Mouse (Mus musculus): ENCODE data around the gene Cox17. TPM values are rescaled to one million over a fixed set of nuclear protein-coding genes. Genes with fewer than 3 reads are reported as not detected.
A peak's percentile ranks its signal among the peaks of the same experiment; 100 is the strongest.
"Not testable (repeated sequence)": the region's sequence is repeated elsewhere in the genome, so short reads cannot be mapped to it uniquely, and the experiment has no call there.

Cox17 gene
- polyA plus RNA-seq, 1 experiment from 2014 or later = 305 TPM

- H3K9me3 ChIP-seq (replicated peaks; ENCODE audit: low read length) = no peaks in the 10 kb centered on the region
- H3K4me2 ChIP-seq (ENCODE audit: low read length) = no peak overlapping the region
- H3K27ac ChIP-seq = no peak overlapping the region
- TF ChIP-seq CTCF (IDR thresholded peaks at IDR 0.05; ENCODE audit: low read depth) = no peak
- H3K27me3 ChIP-seq (ENCODE audit: insufficient read depth, low read length) = no peaks in the 10 kb centered on the region
- no peaks in the 10 kb centered on the region for H3K4me1 ChIP-seq (replicated peaks; ENCODE audit: insufficient read depth, low read length)
- no peak overlapping the region for H3K4me3 ChIP-seq (replicated peaks; ENCODE audit: low read depth, low read length)
- no peak for DNase-seq (ENCODE audit: low spot score)
- H3K9ac ChIP-seq (ENCODE audit: low read depth, low read length) = no peak overlapping the region
- no peak for ATAC-seq (replicated peaks; ENCODE audit: low FRiP score, low read depth)
- no peaks in the 10 kb centered on the region for H3K36me3 ChIP-seq (ENCODE audit: insufficient read depth, low read length)
- 87% methylated on average over 11 of the region's 11 CpGs for WGBS
Measured at GRCm38 (mm10) chr16:38326778-38327397, 19.9 kb upstream of the Cox17 start.

DNA sequence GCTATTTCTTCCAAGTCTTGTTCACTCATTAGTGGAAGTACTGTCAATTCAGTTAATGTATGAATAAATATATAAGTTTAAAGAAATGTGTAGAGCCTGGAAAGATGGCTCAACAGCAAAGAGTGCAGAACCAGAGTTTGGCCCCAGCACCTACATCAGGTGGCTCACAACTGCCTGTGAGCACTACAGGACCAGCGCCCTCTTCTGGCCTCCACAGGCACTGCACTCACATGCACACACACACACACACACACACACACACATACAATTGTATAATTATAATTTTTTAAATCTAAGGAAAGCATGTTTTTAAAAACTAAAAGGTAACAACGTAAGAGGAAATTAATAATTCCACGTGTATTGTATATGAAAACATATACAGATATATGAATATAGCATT lies 17.5 kb upstream of the Cox17 start:
- 95% methylated on average over 3 of the region's 3 CpGs for WGBS
- Histone ChIP-seq H3K27me3 (ENCODE audit: insufficient read depth, low read length) (no peaks in the 10 kb centered on the region), H3K4me3 (replicated peaks; ENCODE audit: low read depth, low read length) (no peak overlapping the region), H3K36me3 (ENCODE audit: insufficient read depth, low read length) (no peaks in the 10 kb centered on the region), H3K4me2 (ENCODE audit: low read length) (no peak overlapping the region), H3K9ac (ENCODE audit: low read depth, low read length) (no peak overlapping the region), H3K4me1 (replicated peaks; ENCODE audit: insufficient read depth, low read length) (no peaks in the 10 kb centered on the region), H3K9me3 (replicated peaks; ENCODE audit: low read length) (no peaks in the 10 kb centered on the region), H3K27ac (no peak overlapping the region)
- DNase-seq (ENCODE audit: low spot score) (no peak), ATAC-seq (replicated peaks; ENCODE audit: low FRiP score, low read depth) (no peak)
- TF ChIP-seq CTCF (IDR thresholded peaks at IDR 0.05; ENCODE audit: low read depth) = peak; percentile 29

GRCm38 (mm10) chr16:38334431-38334830 lies 12.4 kb upstream of the Cox17 start:
- WGBS = 28% methylated on average over 6 of the region's 6 CpGs
- no peaks in the 10 kb centered on the region for H3K4me1 ChIP-seq (replicated peaks; ENCODE audit: insufficient read depth, low read length)
- no peaks in the 10 kb centered on the region for H3K27me3 ChIP-seq (ENCODE audit: insufficient read depth, low read length)
- H3K4me2 ChIP-seq (ENCODE audit: low read length) = no peak overlapping the region
- no peaks in the 10 kb centered on the region for H3K9me3 ChIP-seq (replicated peaks; ENCODE audit: low read length)
- ATAC-seq (replicated peaks; ENCODE audit: low FRiP score, low read depth) = no peak
- no peak for DNase-seq (ENCODE audit: low spot score)
- H3K27ac ChIP-seq = no peak overlapping the region
- H3K36me3 ChIP-seq (ENCODE audit: insufficient read depth, low read length) = no peaks in the 10 kb centered on the region
- no peak overlapping the region for H3K9ac ChIP-seq (ENCODE audit: low read depth, low read length)
- TF ChIP-seq CTCF (IDR thresholded peaks at IDR 0.05; ENCODE audit: low read depth) = no peak
- H3K4me3 ChIP-seq (replicated peaks; ENCODE audit: low read depth, low read length) = no peak overlapping the region

- WGBS = 95% methylated on average over 4 of the region's 4 CpGs
- H3K27ac ChIP-seq; DNase-seq (ENCODE audit: low spot score): not testable (repeated sequence)
Measured at GRCm38 (mm10) chr16:38338077-38338476, 8.7 kb upstream of the Cox17 start.

DNA sequence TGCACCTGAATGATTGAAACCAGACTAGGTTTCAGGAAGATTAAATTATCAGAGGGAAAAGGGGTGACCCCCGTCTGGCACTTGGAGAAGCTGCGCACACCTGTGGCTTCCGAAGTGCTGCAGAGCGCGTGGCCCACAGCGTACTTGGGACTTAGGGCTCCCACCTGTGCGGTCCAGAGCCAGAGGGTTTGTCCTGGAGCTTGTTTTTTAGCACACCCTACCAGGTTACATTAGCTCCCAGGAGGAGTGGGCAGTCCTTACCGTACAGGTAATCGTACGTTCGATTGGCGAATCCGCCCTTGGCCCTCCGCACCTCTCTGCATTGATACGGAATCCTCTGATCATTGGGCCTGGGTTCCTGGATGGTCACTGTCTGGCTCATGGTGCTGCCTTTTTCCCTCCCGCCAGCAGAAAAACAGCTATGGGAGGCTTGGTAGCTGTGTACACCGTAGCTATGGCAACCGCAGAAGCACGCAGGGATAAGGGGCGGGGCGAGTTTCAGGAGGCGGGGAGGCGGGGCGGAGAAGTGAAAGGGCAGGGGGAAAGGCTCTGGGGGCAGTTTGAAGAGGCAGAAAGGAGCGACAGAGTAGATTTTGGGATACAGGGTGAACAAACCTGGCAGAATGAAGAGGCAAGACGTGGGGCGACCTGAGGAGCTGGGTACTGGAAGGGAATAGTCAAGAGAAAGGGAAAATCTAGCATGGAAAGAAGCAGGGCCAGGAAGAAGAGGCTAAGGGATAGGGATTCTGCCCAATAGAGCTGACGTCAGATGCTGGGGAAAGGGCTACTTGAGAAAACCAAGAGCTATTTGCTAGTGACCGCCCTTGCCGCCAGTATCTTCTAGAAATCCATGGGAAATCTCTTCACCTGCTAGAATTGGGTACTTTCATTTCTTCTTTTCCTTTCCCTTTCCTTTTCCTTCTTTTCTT lies 5.1 kb upstream of the Cox17 start, which contains the start of gene Maats1:
Gene Maats1, minus strand, starts transcription at position 748 of the 929 bp plus-strand sequence.
- TF ChIP-seq CTCF (IDR thresholded peaks at IDR 0.05; ENCODE audit: low read depth) = no peak
- WGBS = 12% methylated on average over 30 of the region's 30 CpGs
- H3K4me3 ChIP-seq (replicated peaks; ENCODE audit: low read depth, low read length) = peak within 1 kb of the TSS; percentile 10
- H3K27ac ChIP-seq = no peak within 1 kb of the TSS
- no peaks in the 10 kb centered on the region for H3K9me3 ChIP-seq (replicated peaks; ENCODE audit: low read length)
- no peaks in the 10 kb centered on the region for H3K27me3 ChIP-seq (ENCODE audit: insufficient read depth, low read length)
- peak within 1 kb of the TSS; percentile 51 for H3K4me2 ChIP-seq (ENCODE audit: low read length)
- ATAC-seq (replicated peaks; ENCODE audit: low FRiP score, low read depth) (peak; percentile 89), DNase-seq (ENCODE audit: low spot score) (peak; percentile 93)
- H3K4me1 ChIP-seq (replicated peaks; ENCODE audit: insufficient read depth, low read length) = no peaks in the 10 kb centered on the region; the same call in 1 of the 2 replicates
- no peak within 1 kb of the TSS for H3K9ac ChIP-seq (ENCODE audit: low read depth, low read length)
- no peaks in the 10 kb centered on the region for H3K36me3 ChIP-seq (ENCODE audit: insufficient read depth, low read length)

More at GRCm38 (mm10) chr16:38338077-38338476, 8.7 kb upstream of the Cox17 start:
- H3K36me3 ChIP-seq (ENCODE audit: insufficient read depth, low read length); H3K4me3 ChIP-seq (replicated peaks; ENCODE audit: low read depth, low read length); H3K4me2 ChIP-seq (ENCODE audit: low read length); H3K9ac ChIP-seq (ENCODE audit: low read depth, low read length); H3K9me3 ChIP-seq (replicated peaks; ENCODE audit: low read length); H3K27me3 ChIP-seq (ENCODE audit: insufficient read depth, low read length); H3K4me1 ChIP-seq (replicated peaks; ENCODE audit: insufficient read depth, low read length); ATAC-seq (replicated peaks; ENCODE audit: low FRiP score, low read depth): not testable (repeated sequence)

GRCm38 (mm10) chr16:38344941-38345725 lies 1.7 kb upstream of the Cox17 start:
- no peak; the same call in 1 of the 2 replicates for ATAC-seq (replicated peaks; ENCODE audit: low FRiP score, low read depth)
- H3K36me3 ChIP-seq (ENCODE audit: insufficient read depth, low read length) = 0 out of 2 replicates have a peak, but pooled peaks cover 7% of the 10 kb centered on the region
- H3K9me3 ChIP-seq (replicated peaks; ENCODE audit: low read length) = no peaks in the 10 kb centered on the region
- no peak overlapping the region for H3K27ac ChIP-seq
- H3K4me1 ChIP-seq (replicated peaks; ENCODE audit: insufficient read depth, low read length) = peaks cover 6% of the 10 kb centered on the region; the same call in 1 of the 2 replicates
- no peak overlapping the region for H3K4me3 ChIP-seq (replicated peaks; ENCODE audit: low read depth, low read length)
- TF ChIP-seq CTCF (IDR thresholded peaks at IDR 0.05; ENCODE audit: low read depth) = peak; percentile 78
- no peaks in the 10 kb centered on the region for H3K27me3 ChIP-seq (ENCODE audit: insufficient read depth, low read length)
- no peak overlapping the region for H3K9ac ChIP-seq (ENCODE audit: low read depth, low read length)
- WGBS = 80% methylated on average over 3 of the region's 3 CpGs
- H3K4me2 ChIP-seq (ENCODE audit: low read length) = no peak overlapping the region
- peak; percentile 95 for DNase-seq (ENCODE audit: low spot score)

All from kidney, postnatal 0 days (tissue).